Mouse (Mus musculus): ENCODE data around the gene Opa1.

The Opa1 gene

GRCm38 (mm10) chr16:29656187-29656825 lies 77.2 kb downstream of the Opa1 start:
- no peak for DNase-seq (ENCODE audit: low spot score)

GRCm38 (mm10) chr16:29656901-29657300 lies 77.8 kb downstream of the Opa1 start:
- DNase-seq (ENCODE audit: low spot score) = no peak

GRCm38 (mm10) chr16:29657650-29658548 lies 78.8 kb downstream of the Opa1 start:
- DNase-seq (ENCODE audit: low spot score) = no peak

GRCm38 (mm10) chr16:29659101-29659810 lies 80.1 kb downstream of the Opa1 start:
- no peak for DNase-seq (ENCODE audit: low spot score)

DNA sequence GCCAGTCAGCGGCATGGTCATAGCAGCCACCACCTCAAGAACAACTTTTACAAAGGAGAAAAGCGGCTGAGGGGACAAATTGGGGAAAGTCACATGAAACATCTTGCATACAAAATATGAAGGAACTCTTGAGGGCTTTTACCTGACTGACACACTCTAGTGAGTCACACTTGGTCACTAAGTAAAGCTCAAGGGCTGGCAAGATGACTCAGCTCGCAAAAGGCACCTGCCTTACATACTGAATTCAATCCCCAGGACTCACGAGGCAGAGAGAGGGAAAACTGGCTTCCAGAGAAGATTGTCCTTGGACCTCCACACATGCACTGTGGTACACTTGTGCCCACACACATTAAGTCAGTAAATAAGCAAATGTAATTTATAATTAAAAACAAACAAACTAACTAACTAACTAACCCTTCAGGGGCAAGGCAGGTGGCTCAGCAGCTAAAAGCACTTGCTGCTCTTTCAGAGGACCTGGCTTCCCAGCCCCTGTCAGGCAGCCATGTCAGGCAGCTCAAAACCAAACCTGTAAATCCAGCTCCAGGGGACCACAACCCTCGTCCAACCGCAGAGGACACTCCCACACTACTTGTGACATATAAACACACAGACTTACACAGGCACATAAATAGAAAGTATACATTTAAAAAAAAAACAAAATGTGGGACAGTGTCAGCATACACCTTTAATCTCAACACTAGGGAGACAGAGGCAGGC lies 84.1 kb downstream of the Opa1 start:
- DNase-seq (ENCODE audit: low spot score) = no peak

- DNase-seq (ENCODE audit: low spot score) = no peak
These were observed 85.3 kb downstream of the Opa1 start for GRCm38 (mm10) chr16:29664392-29664791.

DNA sequence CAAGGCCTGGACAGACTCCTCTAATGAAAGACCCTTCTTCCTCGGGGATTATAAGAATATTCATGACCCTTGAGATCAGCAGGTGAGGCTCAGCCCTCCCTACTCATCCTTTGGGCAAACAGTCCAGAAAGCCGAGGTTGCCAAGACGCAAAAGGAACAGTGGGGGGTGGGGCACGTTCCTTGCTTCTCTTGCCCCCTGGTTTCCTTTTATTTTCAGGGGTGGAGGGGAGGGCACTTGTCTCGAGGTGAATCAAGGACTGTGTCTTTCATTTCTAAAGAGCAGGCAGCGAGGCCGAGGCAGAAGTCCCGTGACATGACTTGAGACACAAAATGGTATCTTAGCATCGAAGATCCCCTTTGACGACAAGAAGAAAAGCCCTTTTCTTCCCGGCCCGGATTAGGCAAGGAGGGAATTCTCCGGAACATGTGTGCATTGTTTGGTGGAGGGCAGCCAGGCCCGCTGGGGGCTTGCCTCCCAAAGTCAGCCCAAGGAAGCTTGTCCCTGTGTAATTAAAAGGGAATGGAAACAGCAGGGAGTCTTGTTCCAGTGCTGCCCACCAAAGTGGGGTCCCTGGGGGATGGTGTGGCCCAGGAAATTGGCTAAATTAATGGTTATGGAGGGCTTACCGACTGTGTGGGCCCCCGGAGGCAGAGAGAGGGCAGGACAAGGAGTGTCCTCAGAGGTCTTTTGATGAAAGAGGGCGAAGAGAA lies 88.0 kb downstream of the Opa1 start:
- no peak for DNase-seq (ENCODE audit: low spot score)

GRCm38 (mm10) chr16:29667702-29668061 lies 88.5 kb downstream of the Opa1 start:
- no peak for DNase-seq (ENCODE audit: low spot score)

DNA sequence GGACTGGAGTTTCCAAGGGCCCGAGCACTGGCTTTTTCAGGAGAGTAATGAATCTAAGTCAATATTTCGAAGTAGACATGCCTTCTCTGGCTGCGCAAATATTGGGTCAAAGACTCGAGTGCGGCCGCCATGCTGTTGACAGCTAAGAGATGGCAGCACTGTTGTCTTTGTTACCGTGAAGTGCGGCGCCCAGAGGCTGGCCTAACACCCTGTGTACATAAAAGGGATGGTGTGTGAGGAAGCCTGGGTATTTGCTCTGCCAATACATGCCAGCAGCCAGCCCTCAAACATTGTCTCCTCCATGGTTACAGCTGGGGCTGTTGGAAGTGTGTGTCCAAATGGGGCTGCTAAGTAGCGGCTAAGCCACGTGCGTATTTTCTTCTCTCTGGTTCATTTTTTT lies 89.3 kb downstream of the Opa1 start:
- no peak for DNase-seq (ENCODE audit: low spot score)

DNA sequence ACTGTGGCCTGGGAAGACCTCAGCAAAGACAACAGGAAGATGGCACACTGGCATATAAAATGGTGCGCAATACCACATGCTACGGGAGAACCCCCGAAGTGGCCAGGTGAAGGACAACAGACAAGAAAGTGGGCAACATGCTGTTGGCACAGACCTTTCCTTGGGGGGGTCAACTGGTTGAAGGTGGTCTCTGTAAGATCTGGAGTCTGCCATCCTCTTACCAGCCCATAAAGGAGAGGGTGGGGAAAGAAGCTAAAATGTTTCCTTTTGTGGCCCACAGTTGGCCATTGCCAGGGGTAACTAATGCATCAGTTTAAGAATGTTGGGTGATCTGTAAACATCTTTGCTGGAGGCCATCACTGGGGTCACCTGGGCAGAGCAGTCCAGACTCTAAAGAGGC lies 91.7 kb downstream of the Opa1 start:
- DNase-seq (ENCODE audit: low spot score) = no peak

DNA sequence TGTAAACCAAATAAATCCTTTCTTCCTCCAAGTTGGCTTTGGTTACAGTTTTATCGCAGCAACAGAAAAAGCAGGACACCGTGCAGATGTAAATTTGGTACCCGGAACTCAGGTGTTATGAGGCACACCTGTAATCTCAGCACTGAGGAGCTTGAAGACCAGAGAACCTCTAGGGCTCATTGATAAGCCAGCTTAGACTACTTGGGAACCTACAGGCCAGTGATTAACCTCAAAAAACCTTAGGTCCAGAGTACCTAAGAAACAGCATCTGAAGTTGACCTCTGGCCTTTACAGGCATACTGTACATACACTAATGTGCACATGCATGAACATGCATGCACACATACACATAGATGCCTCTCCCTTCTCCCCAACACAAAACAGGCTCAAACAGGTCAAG lies 94.1 kb downstream of the Opa1 start:
- no peak for DNase-seq (ENCODE audit: low spot score)

DNA sequence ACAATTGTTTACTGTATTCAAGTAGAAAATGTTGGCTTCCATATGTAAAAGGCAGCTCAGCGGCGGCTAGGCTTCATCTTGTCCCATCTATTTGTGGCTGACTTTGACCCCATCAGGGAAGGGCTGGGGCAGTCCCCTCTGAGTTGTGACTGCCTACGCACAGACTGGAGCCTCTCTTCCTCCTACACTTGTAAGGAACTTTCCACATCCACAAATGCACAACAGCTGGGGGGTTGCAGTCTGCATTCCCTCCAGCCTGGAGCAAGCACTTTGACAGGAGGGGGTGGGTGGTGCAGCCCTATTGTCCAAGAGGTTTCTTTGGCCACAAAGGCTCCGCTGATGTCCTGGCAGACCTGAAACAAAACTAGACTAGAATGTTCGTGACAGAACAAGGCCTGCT lies 100.5 kb downstream of the Opa1 start:
- no peak for DNase-seq (ENCODE audit: low spot score)

GRCm38 (mm10) chr16:29680548-29681175 lies 101.5 kb downstream of the Opa1 start:
- no peak for DNase-seq (ENCODE audit: low spot score)

DNA sequence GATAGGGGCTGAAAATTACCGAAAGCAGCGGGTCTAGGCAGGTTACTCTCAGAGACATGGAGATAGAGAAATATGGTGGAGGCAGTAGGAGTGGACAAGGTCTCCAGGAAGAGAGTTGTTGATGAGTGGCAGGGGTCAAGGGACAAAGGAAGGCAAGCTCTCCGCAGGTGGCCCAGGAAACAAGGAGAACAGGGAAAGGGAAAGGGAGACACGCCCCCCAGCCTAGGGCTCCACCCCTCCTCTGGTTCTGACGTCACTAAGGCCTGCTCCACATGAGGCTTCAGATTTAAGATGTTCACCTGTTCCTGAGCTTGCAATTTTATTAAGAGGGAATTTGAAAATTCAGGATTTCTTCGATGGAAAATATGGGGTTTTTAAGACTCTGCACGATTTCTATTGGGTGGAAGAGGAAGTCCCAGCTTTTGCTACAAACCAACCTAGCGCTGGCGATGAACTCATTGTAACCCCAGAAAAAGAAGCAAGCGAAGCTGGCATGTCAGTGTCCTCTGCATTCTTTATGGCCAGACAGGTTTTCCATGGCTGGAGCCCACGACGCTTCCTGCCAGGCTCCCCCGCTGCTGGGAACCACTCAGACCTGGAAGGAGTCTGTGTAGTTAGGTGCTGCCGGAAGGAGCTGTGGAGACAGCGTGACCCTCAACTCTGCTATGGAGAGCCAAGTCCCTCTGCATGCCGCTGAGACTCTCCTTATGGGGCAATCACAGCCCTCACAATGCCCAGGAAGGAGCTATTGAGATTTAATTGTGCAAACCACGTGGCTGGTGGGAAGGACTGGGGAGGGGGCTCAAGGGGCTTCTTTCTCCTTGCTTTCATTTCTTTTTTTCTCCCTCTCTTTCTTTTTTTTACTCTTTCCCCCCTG lies 103.7 kb downstream of the Opa1 start:
- DNase-seq (ENCODE audit: low spot score) = no peak

DNA sequence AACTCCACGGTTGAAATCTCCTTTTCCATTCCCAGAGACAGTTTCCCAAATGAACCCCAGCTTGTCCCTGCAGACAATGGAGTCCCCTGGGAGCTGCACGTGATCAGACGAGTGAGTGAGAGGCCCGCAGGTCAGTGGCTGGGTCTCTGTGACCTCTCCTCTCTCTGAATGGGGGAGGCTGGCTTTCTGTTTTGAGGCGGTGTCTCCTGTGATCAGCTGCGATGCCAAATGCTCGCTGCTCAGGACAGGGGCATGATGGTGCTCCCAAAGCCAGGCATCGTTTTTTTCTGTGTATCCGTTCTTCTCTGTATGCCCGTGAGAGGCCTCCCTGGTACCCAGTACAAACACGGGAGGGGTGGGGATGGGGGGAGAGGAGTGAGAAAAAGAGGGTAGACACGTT lies 104.4 kb downstream of the Opa1 start:
- no peak for DNase-seq (ENCODE audit: low spot score)

DNA sequence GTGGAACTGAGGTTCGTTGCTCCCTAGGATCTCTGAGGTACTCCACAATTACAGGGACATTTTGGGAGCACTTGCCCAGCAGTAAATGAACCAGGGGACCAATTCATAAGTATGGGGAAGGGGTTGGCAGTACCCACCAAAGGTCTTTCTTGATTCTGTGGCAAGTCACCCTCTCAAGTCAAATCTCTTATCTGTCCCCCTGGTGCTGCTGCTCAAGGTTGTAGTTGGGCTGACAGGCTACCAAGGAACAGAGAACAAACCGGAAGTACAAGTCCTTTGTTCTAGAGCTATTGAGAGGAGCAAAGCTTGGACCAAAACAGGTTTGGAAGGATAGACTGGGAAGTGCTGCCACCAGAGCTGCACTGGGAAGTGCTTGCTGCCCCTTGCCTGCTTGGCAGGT lies 105.0 kb downstream of the Opa1 start:
- DNase-seq (ENCODE audit: low spot score) = no peak

GRCm38 (mm10) chr16:29684641-29685040 lies 105.5 kb downstream of the Opa1 start:
- no peak for DNase-seq (ENCODE audit: low spot score)

DNA sequence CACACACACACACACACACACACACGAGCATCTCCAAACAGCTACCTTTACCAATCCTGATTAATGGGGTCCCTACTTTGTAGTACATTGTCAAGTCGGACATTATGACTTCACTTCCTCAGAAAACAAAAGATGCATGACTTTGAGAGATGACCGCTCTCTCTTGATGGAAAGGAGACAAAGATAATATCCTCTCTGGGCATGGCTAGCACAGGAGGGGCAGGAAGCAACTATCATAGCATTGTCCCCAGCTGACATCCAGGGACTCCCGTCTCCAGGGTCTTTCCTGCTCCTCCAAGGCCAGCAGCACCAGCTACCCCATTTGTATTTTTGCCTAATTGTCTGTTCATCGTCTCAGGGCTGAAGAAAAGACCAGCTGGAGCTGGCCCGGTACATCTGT lies 107.0 kb downstream of the Opa1 start:
- DNase-seq (ENCODE audit: low spot score) = no peak

- no peak for DNase-seq (ENCODE audit: low spot score)
These were observed 109.1 kb downstream of the Opa1 start for GRCm38 (mm10) chr16:29687987-29688885.
